Mouse (Mus musculus): ENCODE results near the gene Igsf9b.

DNA sequence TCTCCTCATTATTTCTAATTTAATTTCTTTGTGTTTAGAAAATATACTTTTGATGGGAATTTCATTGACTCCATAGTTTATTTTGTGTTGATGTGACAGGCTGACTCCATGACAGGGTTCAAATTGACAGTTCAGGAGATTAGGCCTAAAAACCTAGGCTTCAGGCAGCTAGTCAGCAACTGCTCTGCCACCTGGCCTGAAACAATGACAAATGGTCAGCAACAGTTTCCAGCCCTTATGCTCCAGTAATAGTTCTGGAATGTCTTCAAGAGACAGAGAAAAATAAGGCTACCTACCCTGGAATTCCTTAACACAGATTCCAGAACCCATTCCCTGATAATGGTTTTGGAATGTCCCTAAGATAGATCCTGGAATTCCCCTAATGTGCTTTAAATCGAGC is 76.7 kb downstream of the Igsf9b start:
- TF ChIP-seq CTCF (IDR thresholded peaks at IDR 0.05; ENCODE audit: low read depth) (no peak), EP300 (IDR thresholded peaks at IDR 0.05; ENCODE audit: low read depth) (no peak)
